Mouse (Mus musculus): Measurements from ENCODE around the gene Sox5.
"Not testable (repeated sequence)": the region's sequence is repeated elsewhere in the genome, so short reads cannot be mapped to it uniquely, and the experiment has no call there.

The Sox5 gene

GRCm38 (mm10) chr6:144264320-144264915 is 517.4 kb downstream of the Sox5 start:
- in situ Hi-C loops (cut with MboI; ENCODE audit: unreplicated experiment in 2 of 2): loop anchor here in 1 of 2 experiments (25.0 kb wide), 1 partner anchor 698 kb away; no protein-coding TSS in a partner anchor

DNA sequence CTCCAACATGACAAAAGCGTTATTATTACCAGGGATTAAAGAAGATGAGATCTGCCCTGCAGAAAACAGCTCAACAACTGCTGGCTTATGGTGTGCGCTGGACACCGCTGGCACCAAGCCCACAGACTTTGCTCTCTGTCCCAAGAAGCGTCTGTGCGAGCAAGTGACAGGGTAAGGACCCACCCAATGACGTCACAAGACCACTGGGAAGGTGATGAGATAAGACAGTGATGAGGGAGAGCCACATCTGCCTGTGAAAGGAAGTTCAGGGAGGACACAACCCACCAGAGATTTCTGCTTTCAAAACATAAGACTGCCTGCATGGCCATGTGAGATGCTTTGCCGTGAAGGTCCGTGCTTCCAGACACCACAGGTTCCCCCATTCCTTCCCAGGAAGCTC is 525.3 kb downstream of the Sox5 start:
- in situ Hi-C loops (cut with MboI; ENCODE audit: unreplicated experiment in 2 of 2): loop anchor here in 1 of 2 experiments (25.0 kb wide), 1 partner anchor 706 kb away; no protein-coding TSS in a partner anchor

DNA sequence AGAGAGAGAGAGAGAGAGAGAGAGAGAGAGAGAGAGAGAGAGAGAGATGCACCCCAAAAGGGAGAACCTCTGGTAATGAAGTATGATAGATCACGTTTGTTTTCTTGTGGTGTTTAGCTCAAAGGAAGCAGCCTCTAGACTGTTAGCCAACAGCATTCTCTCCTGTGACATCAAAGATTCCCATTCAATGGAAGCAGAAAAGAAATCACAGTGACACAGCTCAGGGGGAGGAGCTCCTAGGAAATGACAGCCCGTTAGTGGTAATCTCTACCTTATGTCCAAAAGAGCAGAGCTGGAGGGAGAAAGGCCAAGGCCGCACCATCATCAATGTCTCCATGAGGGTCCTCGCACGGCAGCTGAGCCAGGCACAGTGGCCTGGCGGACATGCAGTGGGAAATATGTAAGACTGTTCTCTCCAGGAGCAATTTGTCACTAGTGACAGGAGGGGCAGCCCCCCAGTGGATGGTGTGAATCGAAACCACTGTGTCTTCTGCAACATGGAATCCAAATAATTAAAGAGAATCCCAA is 529.5 kb downstream of the Sox5 start:
- in situ Hi-C loops (cut with MboI; ENCODE audit: unreplicated experiment in 2 of 2): loop anchor here in 1 of 2 experiments (25.0 kb wide), 1 partner anchor 710 kb away; no protein-coding TSS in a partner anchor

GRCm38 (mm10) chr6:144251222-144252170 is 530.3 kb downstream of the Sox5 start:
- in situ Hi-C loops (cut with MboI; ENCODE audit: unreplicated experiment in 2 of 2): loop anchor here in 1 of 2 experiments (25.0 kb wide), 1 partner anchor 711 kb away; no protein-coding TSS in a partner anchor

GRCm38 (mm10) chr6:144250625-144251181 is 531.1 kb downstream of the Sox5 start:
- in situ Hi-C loops (cut with MboI; ENCODE audit: unreplicated experiment in 2 of 2): loop anchor here in 1 of 2 experiments (25.0 kb wide), 1 partner anchor 712 kb away; no protein-coding TSS in a partner anchor

- in situ Hi-C loops (cut with MboI; ENCODE audit: unreplicated experiment in 2 of 2): no loop called here
Measured at GRCm38 (mm10) chr6:144236581-144236980, 545.2 kb downstream of the Sox5 start.

DNA sequence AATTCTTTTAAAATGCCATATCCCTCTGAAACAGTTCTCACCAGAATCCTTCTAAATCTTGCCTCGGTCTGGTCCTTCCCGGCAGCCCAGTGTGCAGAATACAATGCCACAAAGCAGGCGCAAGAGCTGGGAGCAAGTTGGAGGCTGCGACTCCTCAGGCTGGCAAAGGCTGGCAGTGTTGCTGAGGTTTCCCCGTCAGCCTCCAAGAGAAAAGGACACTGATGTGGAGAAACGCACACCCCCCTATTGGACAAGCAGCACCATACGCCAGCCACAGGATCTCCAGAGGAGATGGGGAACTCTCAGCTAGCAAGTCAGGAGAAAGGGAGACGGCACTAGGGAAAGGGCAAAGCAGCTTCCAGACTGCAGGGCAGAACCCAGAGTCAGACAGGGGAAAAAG is 577.8 kb downstream of the Sox5 start:
- in situ Hi-C loops (cut with MboI; ENCODE audit: unreplicated experiment in 2 of 2): no loop called here

GRCm38 (mm10) chr6:144203013-144203412 is 578.8 kb downstream of the Sox5 start:
- in situ Hi-C loops (cut with MboI; ENCODE audit: unreplicated experiment in 2 of 2): no loop called here

- in situ Hi-C loops (cut with MboI; ENCODE audit: unreplicated experiment in 2 of 2): no loop called here
Measured at GRCm38 (mm10) chr6:144201402-144202040, 580.3 kb downstream of the Sox5 start.

GRCm38 (mm10) chr6:144197209-144198119 is 584.3 kb downstream of the Sox5 start:
- in situ Hi-C loops (cut with MboI; ENCODE audit: unreplicated experiment in 2 of 2): no loop called here

GRCm38 (mm10) chr6:144195934-144196333 is 585.8 kb downstream of the Sox5 start:
- in situ Hi-C loops (cut with MboI; ENCODE audit: unreplicated experiment in 2 of 2): no loop called here

- in situ Hi-C loops (cut with MboI; ENCODE audit: unreplicated experiment in 2 of 2): no loop called here
Measured at GRCm38 (mm10) chr6:144183087-144183486, 598.7 kb downstream of the Sox5 start.

GRCm38 (mm10) chr6:144182429-144182828 is 599.3 kb downstream of the Sox5 start:
- in situ Hi-C loops (cut with MboI; ENCODE audit: unreplicated experiment in 2 of 2): not testable (repeated sequence)

- in situ Hi-C loops (cut with MboI; ENCODE audit: unreplicated experiment in 2 of 2): no loop called here
Measured at GRCm38 (mm10) chr6:144181083-144181866, 600.5 kb downstream of the Sox5 start.

DNA sequence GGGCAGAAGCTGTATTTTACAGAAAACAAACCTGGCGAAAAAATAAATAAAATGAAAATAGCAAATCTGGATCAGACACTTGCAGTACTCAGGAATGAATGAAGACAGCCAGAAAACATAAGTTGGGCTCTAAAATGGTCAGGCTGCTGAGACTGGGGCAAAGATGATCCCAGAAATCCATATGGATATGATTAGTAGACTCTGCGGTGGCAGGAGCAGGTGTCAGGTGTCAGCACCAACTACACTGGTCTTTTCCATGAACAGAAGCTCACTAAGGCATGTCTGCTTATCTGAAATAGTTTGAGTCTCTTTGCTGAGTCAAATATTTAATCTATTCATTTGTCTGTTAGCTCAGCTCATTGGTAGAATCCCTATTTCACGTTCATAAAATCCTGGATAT is 602.7 kb downstream of the Sox5 start:
- in situ Hi-C loops (cut with MboI; ENCODE audit: unreplicated experiment in 2 of 2): no loop called here

DNA sequence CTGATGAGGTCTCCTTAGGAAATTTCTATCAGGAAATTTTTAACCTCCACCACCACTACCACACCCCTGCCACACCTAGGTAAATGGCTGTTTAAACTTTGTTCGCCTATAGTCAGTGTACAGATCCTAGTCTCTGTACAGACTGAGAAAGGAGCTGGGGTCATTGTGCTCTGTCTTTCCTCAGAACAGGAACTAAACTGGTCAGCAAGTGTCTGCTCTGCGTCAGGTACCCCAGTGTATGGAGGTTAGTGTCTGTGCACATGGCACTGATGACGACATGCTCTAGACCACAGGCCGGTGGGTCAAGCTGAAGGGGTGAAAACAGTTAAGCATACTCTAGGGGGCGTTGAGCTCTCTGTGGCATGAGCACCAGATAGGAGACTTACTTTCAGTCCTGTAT is 605.1 kb downstream of the Sox5 start:
- in situ Hi-C loops (cut with MboI; ENCODE audit: unreplicated experiment in 2 of 2): no loop called here

- in situ Hi-C loops (cut with MboI; ENCODE audit: unreplicated experiment in 2 of 2): no loop called here
Measured at GRCm38 (mm10) chr6:144175590-144175989, 606.2 kb downstream of the Sox5 start.

GRCm38 (mm10) chr6:144170541-144170940 is 611.2 kb downstream of the Sox5 start:
- in situ Hi-C loops (cut with MboI; ENCODE audit: unreplicated experiment in 2 of 2): no loop called here

GRCm38 (mm10) chr6:144169791-144170190 is 612.0 kb downstream of the Sox5 start:
- in situ Hi-C loops (cut with MboI; ENCODE audit: unreplicated experiment in 2 of 2): no loop called here
